Mouse (Mus musculus): Measurements from ENCODE around the gene Ccar1.

DNA sequence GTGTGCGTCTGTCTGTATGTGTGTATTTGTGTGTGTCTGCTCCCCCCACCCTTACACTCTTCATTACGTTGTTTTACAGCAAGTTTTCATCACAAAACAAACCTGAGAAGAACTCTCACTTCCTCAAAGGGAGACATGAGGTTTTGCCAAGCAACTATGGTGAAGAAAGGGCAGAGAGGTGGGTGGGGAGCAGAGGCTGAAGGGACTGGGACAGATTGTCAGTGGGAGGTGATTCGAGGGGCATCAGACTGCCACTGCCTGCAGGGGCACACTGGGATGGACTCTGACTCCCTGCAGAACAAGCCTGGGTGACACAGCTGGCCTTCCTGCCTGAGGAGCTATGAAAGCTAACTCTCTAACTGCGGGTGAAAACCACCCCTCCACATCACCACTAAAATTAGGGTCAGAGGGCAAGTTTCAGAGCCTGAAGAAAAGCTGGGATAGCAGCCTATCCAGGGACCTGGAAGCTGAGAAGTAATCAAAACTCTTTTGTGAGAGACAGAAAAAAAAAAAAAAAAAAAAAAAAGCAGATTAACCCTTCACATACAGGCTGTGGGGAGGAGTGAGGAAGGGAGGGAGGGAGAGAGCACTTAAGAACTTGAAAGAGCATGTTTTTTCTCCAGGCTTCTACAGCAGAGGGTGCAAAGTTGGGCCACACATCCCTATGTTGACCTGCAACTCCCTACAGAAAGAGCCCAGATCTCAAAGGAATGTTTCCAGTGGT is 55.0 kb downstream of the Ccar1 start:
- TF ChIP-seq CTCF (IDR thresholded peaks at IDR 0.05; ENCODE audit: extremely low read depth, insufficient read depth, insufficient read length, insufficient replicate concordance) (no peak), POLR2A (IDR thresholded peaks at IDR 0.05; ENCODE audit: low read depth, low read length) (no peak)

All from spleen, adult 2 months (tissue).